Mouse (Mus musculus) CH12F3 (cell line): ENCODE measurements around the gene Fam219b.

ENCODE experiments used
- in situ Hi-C: fragments of 300-500 bp; cut with MboI; formaldehyde crosslinking; loops from 2 replicates; pipeline ENCODE4 v1.14.3; 2020; ENCODE audit warnings: low sequenced_read_pairs

Gene Fam219b

GRCm38 (mm10) chr9:57537044-57537727 lies at the start of gene Fam219b:
Fam219b (plus strand) TSS chr9:57537528.
- in situ Hi-C loops = no loop called here

- in situ Hi-C loops = no loop called here
Observed at GRCm38 (mm10) chr9:57487807-57488206, 49.5 kb upstream of the Fam219b start.

GRCm38 (mm10) chr9:57493532-57493931 lies 43.8 kb upstream of the Fam219b start:
- in situ Hi-C loops = no loop called here

GRCm38 (mm10) chr9:57494970-57495369 lies 42.4 kb upstream of the Fam219b start:
- in situ Hi-C loops = no loop called here

GRCm38 (mm10) chr9:57497236-57497635 lies 40.1 kb upstream of the Fam219b start:
- in situ Hi-C loops = no loop called here

- in situ Hi-C loops = no loop called here
Observed at GRCm38 (mm10) chr9:57498536-57498935, 38.8 kb upstream of the Fam219b start.

- in situ Hi-C loops = loop anchor here (10.0 kb wide), 1 partner anchor 147 kb away; no protein-coding TSS in a partner anchor
Observed at GRCm38 (mm10) chr9:57501452-57501851, 35.9 kb upstream of the Fam219b start.

- in situ Hi-C loops = loop anchor here (10.0 kb wide), 1 partner anchor 147 kb away; no protein-coding TSS in a partner anchor
Observed at GRCm38 (mm10) chr9:57501861-57502260, 35.5 kb upstream of the Fam219b start.

GRCm38 (mm10) chr9:57502911-57503621 lies 34.3 kb upstream of the Fam219b start:
- in situ Hi-C loops = loop anchor here (10.0 kb wide), 1 partner anchor 148 kb away; no protein-coding TSS in a partner anchor

GRCm38 (mm10) chr9:57503622-57504380 lies 33.5 kb upstream of the Fam219b start, which contains the start of gene Rpp25:
Rpp25 (plus strand) TSS chr9:57504026.
- in situ Hi-C loops = loop anchor here (10.0 kb wide), 1 partner anchor 149 kb away; no protein-coding TSS in a partner anchor

GRCm38 (mm10) chr9:57504381-57504700 lies 33.0 kb upstream of the Fam219b start:
- in situ Hi-C loops = loop anchor here (10.0 kb wide), 1 partner anchor 150 kb away; no protein-coding TSS in a partner anchor

- in situ Hi-C loops = loop anchor here (10.0 kb wide), 1 partner anchor 150 kb away; no protein-coding TSS in a partner anchor
Observed at GRCm38 (mm10) chr9:57504891-57505290, 32.4 kb upstream of the Fam219b start.

GRCm38 (mm10) chr9:57505700-57506099 lies 31.6 kb upstream of the Fam219b start:
- in situ Hi-C loops = loop anchor here (10.0 kb wide), 1 partner anchor 151 kb away; no protein-coding TSS in a partner anchor

GRCm38 (mm10) chr9:57510577-57510976 lies 26.8 kb upstream of the Fam219b start:
- in situ Hi-C loops = no loop called here

- in situ Hi-C loops = no loop called here
Observed at GRCm38 (mm10) chr9:57517113-57517512, 20.2 kb upstream of the Fam219b start.

- in situ Hi-C loops = no loop called here
Observed at GRCm38 (mm10) chr9:57520375-57521055, 16.8 kb upstream of the Fam219b start.

GRCm38 (mm10) chr9:57521056-57521911 lies 16.0 kb upstream of the Fam219b start, which contains the start of gene Cox5a:
Cox5a (plus strand) TSS chr9:57521274.
- in situ Hi-C loops = no loop called here

- in situ Hi-C loops = no loop called here
Observed at GRCm38 (mm10) chr9:57522114-57522860, 15.0 kb upstream of the Fam219b start.

GRCm38 (mm10) chr9:57522861-57523246 lies 14.5 kb upstream of the Fam219b start:
- in situ Hi-C loops = no loop called here
